Mouse (Mus musculus): Measurements from ENCODE around the gene Zfhx3.

DNA sequence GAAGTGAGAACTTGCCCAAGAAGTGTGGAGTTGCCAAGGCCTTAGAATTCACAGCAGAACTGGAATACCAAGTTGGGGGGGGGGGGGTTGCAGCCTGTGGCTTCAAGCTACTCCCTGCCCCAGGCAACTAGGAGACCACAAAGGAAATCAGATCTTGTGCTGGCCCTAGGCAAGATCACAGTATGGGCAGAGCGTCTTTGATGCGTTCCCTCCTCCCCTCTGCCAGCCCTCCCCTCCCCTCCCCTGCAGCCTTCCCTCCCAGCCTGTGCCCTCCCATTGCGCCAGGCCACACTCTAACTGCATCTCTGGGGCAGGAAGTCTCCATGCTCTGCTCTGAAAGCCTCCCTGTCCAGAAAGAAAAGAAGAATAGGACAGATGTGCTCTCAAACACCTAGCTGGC is 691.8 kb downstream of the Zfhx3 start:
- TF ChIP-seq CTCF (IDR thresholded peaks at IDR 0.05; ENCODE audit: low read depth, low read length) = no peak
- TF ChIP-seq EP300 (IDR thresholded peaks at IDR 0.05; ENCODE audit: insufficient read depth, low read depth, low read length) = no peak
